Mouse (Mus musculus) layer of hippocampus, postnatal 25 days (tissue): ENCODE measurements around the gene Zmiz1. TPM values are rescaled to one million over a fixed set of nuclear protein-coding genes. Genes with fewer than 3 reads are reported as not detected.

ENCODE experiments used
- DNase-seq, 2 experiments: peaks; one replicate each; pipeline ENCODE4 v3.0.0; 2022; ENCODE audit warnings: mixed read lengths in 2 of 2, low spot score in 1 of 2; ENCODE audit errors: extremely low spot score in 1 of 2
- total RNA-seq, 2 experiments: library from RNA; stranded (reverse); gene quantifications; 2 replicates each; pipeline ENCODE4 v1.2.3; 2021

The Zmiz1 gene
- total RNA-seq, 2 experiments from 2014 or later = 82.5 to 105 TPM

- DNase-seq = peak; percentile 37 to 52
Measured at GRCm38 (mm10) chr14:25549871-25550840, 91.2 kb downstream of the Zmiz1 start.

DNA sequence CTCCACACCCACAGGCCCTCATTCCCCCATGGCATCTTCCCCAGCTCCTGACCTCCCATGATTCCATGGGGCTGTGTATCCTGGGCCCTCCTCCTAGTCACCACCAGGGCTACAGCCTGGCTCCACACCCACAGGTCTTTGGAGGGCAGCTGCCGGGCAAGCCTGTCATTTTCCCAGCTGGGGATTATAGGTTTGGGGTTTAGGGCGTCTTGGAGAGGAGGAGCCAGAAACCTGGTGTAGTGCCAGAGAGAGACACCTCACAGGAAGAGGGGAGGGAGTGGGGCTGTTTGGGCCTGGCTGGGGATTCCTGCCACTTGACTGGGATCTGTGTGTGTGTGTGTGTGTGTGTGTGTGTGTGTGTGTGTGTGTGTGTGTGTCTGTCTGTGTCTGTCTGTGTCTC lies 92.7 kb downstream of the Zmiz1 start:
- no peak for DNase-seq

DNA sequence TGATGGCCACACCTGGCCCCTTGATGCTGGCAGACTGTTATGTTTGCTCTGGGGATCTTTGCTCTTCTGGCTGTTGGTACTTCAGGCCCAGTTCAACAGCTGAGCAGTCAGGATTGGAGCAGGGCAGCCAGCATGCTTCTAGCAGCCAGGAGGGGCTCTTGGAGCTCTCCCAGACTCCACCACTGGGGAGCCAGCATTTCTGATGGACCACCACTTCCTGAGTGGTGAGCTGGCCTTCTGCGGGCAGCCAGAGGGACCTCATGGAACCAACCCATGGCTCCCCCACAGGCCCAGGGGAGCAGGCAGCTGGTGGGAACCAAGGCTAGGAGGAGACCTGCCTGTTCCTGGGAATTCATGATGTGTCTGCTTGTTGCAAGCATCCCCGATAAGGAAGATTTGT lies 94.4 kb downstream of the Zmiz1 start:
- no peak for DNase-seq

GRCm38 (mm10) chr14:25554781-25555180 lies 95.8 kb downstream of the Zmiz1 start:
- no peak for DNase-seq

GRCm38 (mm10) chr14:25555291-25555781 lies 96.4 kb downstream of the Zmiz1 start:
- DNase-seq = no peak

DNA sequence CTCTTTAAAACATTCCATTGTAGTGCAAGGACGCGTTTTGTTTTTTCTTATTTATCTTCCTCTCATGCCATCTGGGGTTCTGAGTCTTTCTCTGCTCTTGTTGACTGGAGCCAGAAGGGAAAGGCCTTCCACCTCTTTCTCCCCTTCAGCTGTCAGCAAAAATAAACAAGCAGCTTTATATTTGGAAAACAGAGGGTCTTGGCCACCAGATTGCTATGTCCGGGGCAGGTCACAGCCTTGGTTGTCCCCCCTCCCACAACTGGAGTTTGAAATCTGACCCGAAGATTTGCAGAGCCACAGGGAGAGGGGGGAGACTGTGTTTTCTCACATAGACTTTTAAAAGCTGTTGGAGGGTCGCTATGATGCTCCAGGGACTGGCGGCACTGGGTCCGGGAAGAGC lies 96.9 kb downstream of the Zmiz1 start:
- no peak for DNase-seq

DNA sequence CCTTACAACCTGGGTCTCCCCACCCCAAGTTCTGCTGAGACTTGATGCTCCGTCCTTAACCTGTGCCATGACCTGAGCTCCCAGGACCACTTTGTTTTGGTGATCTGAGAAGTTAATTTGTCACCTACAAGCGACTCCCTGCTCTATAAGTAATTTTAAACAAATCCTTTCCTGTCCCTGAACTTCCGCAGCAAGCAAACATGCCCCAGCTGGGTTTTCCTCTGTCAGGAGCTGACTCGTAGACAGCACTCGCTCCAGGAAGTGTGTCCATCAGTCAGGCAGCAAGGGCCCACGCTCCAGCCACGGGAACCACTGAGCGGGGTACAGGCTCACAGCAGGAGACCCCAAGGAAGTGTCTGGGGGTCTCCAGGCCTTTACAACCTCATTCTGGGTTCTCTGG lies 98.0 kb downstream of the Zmiz1 start:
- DNase-seq = no peak

DNA sequence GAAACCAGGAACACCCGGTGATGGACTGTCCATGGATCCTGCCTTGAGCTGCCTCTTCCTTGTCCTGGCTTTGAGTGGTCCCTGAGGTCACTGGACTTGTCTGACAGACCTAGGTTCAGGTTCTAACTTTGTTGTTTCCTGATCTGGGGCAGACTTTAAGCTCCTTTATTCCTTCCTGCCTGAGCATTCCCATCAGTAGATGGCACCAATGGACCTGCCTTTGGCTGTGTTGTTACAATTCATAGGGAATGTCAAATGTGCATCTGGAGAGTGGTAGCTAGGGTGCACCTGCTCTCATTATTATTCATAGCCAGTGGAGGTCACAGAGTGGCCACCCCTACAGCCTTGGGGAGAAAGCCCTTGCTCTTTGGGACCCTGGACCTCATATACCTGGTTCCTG lies 99.5 kb downstream of the Zmiz1 start:
- DNase-seq = no peak

GRCm38 (mm10) chr14:25559907-25560306 lies 100.9 kb downstream of the Zmiz1 start:
- DNase-seq = no peak

DNA sequence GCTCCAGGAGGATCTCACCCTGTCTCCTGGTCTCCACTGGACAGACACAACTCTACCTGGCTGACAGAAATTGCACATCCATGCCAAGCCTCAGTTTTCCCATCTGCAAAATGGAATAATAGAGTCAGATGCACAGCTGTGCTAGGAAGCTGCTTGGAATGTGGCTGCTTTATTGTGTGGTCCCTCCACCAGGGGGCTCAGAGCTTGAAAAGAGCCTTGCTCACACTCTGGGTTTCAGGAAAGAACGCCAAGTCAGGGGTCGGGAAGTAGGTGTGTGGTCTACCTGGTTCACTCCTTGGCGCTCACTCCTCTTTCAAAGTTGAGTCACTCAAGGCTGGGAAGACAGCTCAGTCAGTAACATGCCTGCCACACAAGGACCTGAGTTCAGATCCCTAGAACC lies 101.9 kb downstream of the Zmiz1 start:
- no peak for DNase-seq

DNA sequence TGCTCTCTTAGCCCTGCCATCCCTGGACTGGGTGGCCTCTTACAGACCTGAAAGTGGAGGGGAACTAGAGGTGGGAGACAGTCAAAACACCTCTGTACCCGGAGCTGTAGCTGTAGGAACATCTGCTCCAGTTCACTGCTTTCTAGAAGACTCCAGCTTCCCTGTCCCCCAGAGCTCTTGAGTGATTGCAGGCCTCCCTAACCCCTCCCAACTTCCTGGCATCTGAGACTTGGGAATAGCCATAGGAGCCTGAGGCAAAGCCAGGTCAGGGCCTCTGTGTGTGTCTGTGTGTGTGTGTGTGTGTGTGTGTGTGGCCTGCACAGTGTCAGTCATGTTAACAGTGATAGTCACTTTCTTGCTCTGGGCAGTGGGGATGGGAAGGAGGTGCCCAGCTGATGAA lies 102.7 kb downstream of the Zmiz1 start:
- no peak for DNase-seq

DNA sequence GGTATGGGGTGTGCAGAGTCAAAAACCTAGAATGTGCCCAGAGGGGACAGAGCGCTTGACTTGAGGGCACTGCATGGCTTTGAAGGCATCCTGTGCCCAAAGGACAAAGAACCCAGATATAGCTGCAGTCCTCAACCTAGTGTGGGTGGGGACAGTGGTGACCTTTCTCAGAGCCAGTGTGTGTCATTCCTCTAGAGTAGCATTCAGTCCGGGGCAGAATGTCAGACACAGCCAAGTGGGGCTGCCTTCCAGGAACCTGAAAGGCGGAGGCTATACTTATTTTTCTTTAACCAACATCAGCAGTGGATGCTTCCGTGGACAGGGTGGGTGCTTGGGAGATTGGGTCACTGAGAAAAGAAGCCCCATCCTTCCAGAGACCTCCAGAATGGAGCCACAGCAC lies 103.5 kb downstream of the Zmiz1 start:
- no peak for DNase-seq

GRCm38 (mm10) chr14:25562909-25563308 lies 103.9 kb downstream of the Zmiz1 start:
- DNase-seq = no peak

DNA sequence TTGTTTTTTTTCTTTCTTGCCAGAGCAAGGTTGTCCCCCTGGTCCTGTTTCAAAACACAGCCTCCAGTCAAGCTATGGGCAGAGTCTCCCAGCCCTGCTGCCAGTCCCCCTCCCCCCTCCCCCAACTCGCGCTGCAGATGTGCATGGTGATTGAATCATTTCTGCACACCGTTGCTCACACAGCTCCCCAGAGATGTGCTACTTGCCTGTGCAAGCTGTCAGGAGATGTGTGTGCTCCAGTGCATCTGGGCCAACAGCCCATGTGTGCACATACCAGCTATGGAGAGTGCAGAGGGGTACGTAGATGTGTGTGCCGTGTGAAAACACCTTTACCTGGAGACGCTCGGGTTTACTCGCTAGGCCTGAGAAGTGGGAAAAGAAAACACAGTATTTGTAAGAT lies 105.6 kb downstream of the Zmiz1 start:
- DNase-seq = no peak

DNA sequence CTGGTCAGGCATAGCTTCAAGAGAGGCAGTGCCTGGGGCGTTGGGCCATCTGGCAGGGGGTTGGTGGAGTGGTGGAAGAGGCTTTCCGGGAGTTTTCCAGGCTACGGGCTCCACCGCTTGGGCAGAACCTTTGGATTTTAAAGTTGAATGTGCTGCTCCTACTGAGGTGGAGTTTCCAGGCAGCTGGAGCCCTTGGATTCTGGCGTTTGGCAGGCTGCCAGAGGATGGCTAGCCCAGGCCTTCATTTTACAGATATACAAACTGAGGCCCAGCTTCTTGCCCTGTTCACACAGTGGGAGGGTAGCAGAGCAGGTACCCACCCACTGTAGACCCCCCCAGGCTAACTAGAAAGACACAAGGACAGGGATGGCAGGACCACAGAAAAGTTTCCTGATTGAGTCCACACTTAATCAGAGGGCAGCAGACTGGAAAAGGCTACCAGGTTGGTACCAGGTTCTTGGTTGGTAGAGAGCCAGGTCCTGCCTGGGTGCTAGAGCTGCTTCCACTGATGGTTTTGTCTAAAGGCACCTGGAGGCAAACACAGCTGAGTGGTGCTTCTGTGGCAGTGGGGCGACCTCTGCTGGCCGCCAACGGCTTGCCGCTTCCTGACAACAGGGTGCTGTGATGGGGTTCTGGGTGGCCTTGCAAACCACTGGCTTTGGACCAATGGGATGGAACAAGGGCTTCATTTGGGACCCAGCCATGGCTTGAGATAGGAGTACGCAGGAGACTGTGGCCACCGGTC lies 106.5 kb downstream of the Zmiz1 start:
- peak; percentile 82 to 95 for DNase-seq

DNA sequence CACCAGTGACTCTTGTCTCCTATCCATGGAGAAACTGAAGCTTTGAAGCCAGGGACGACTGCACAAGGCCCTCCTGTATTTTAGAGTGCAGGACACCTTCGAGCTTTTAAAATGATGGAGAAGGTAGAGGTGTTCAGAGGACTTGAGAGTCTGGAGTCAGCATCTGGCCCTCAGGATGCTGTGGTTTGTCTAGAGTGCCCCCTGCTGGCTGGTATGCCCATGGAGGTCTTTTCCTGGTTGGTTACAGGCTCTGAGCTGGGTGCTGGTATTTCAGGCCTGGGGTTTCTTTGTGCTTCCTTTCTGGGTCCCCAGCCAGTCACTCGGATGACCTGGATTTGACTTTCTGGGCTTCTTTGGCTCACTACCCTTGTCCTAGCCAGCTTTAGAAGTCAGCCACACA lies 108.3 kb downstream of the Zmiz1 start:
- DNase-seq = peak in 1 of 2 experiments; percentile 80

DNA sequence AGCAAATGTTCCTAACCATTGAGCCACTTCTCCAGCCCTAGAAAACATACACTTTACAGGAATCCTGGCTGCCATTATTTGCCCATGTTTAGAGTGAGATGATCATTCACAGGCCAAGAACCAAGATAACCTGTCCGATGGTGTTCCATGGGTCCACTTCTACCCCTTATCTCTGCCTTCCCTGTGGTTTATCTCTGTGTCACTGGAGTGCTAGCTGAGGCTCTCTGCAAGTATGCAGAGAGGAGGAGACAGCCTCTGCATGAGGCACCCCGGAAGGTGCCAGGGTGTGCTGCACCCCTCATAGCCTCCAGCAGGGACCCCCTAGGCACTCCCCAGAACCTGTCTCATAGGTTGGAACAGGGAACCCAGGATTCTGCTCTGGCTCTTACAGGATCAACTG lies 108.9 kb downstream of the Zmiz1 start:
- DNase-seq = no peak

- no peak for DNase-seq
Measured at GRCm38 (mm10) chr14:25574047-25574870, 115.3 kb downstream of the Zmiz1 start.

- no peak for DNase-seq
Measured at GRCm38 (mm10) chr14:25576642-25577041, 117.7 kb downstream of the Zmiz1 start.

GRCm38 (mm10) chr14:25577431-25577830 lies 118.4 kb downstream of the Zmiz1 start:
- DNase-seq = no peak

DNA sequence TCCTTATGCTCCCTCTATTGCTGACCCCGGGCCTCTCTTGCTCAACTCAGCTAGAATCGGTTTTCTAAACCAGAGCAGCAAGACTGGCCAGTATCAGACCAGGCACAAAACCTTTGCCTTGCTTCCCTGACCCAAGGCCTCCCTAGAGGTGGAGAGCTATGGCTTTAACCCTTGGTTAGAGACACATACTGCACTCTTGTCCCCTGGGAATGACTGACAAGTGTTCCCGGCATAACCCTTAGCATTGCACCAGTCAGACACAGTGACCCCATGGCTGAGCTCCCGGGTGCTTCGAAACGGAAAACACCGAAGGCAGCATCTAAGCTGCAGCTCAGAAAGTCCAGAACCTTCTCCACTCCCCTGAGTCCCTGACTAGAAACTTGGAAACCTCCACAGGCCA lies 120.6 kb downstream of the Zmiz1 start:
- DNase-seq = no peak
